Mouse (Mus musculus): ENCODE measurements around the gene Polr3gl.

DNA sequence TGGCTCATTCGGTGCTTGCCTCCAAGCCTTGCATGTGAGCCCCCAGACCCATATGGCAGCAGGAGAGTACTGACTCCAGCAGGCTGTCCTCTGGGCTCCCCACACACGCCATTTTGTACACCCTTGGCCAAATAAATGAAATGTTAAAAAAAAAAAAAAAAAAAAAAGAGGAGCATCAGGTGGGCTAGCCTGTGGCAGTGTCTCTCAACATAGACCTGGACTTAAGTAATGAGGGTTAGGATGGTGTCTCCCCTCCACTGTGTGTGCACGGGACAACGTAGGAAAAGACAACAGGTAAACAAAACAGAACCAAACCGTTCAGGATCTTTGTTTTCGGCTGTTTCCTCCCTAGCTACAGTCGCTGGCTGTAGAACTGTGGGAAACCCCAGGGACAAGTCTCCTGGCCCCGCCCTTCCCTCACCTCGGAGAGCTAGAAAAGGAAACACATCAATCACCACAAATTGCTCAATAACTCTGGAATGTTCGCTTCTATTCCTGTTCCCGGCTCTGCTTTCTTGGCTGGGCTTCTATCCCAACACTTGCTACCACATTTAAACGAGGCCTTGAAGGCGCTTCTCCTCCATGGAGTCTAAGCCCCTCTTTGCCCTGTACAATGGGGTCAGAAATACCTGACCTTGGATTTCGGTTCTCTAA is 17.8 kb downstream of the Polr3gl start:
- TF ChIP-seq POLR2A (IDR thresholded peaks at IDR 0.05; ENCODE audit: extremely low read depth, insufficient read depth, low read length): no peak
- TF ChIP-seq CTCF (IDR thresholded peaks at IDR 0.05; ENCODE audit: low read depth, low read length): no peak

Data from liver, adult 2 months (tissue).